Mouse (Mus musculus) hindbrain, embryonic 10.5 days (tissue): ENCODE measurements around the gene Babam2. TPM values are rescaled to one million over a fixed set of nuclear protein-coding genes. Genes with fewer than 3 reads are reported as not detected.
"Not testable (repeated sequence)": the region's sequence is repeated elsewhere in the genome, so short reads cannot be mapped to it uniquely, and the experiment has no call there.

Experiments used
- DNase-seq: peaks from one replicate; pipeline ENCODE4 v3.0.0-alpha.2; 2017; ENCODE audit warnings: low spot score
- H3K27ac ChIP-seq: fragments of 300-500 bp; sonication (generic); 2 replicates; pipeline ENCODE4 v1.5.1; 2016; ENCODE audit warnings: mild to moderate bottlenecking, moderate library complexity
- H3K27me3 ChIP-seq: fragments of 300-500 bp; sonication (generic); 2 replicates; pipeline ENCODE4 v1.6.1; 2016; ENCODE audit warnings: mild to moderate bottlenecking; ENCODE audit not compliant: poor library complexity, insufficient read depth, severe bottlenecking
- H3K36me3 ChIP-seq: fragments of 300-500 bp; sonication (generic); 2 replicates; pipeline ENCODE4 v1.6.1; 2016; ENCODE audit warnings: mild to moderate bottlenecking, moderate library complexity
- H3K4me1 ChIP-seq: fragments of 300-500 bp; sonication (generic); replicated peaks from 2 replicates; pipeline ENCODE4 v1.6.1; 2016; ENCODE audit warnings: mild to moderate bottlenecking
- H3K4me3 ChIP-seq: fragments of 300-500 bp; sonication (generic); 2 replicates; pipeline ENCODE4 v1.5.1; 2016; ENCODE audit warnings: mild to moderate bottlenecking, moderate library complexity
- H3K9me3 ChIP-seq: fragments of 300-500 bp; sonication (generic); 2 replicates; pipeline ENCODE4 v1.6.1; 2016; ENCODE audit warnings: mild to moderate bottlenecking, moderate library complexity
- WGBS: fragments of 180-500 bp; shearing (Covaris S2); methylation state at CpG from one replicate; pipeline ENCODE4 v1.1.7; 2016; 5-methylcytosine and 5-hydroxymethylcytosine counted together
- polyA plus RNA-seq: library from polyadenylated mRNA; unstranded; fragments of >200 nt; fragmentation: Nextera tagmentation; extraction: Ambion mirVana; gene quantifications from 2 replicates; pipeline ENCODE4 v1.2.1, GENCODE M21; 2016

The Babam2 gene
- polyA plus RNA-seq, 1 experiment from 2014 or later: 36.8 TPM

DNA sequence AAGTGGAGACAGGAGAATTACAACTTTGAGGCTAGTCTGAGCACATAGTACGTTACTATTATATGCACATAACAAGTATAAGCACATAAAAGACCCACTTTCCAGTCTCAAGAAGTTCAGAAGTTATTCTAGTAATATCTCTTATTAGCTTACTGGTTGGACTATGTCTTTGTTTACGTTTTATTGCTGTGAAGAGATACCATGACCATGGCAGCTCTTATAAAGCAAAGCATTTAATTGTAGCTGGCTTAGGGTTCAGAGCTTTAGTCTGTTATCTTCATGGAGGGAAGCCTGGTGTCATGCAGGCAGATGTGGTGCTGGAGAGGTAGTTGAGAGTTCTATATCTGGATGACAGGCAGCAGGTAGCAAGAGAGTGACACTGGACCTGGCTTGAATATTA is 68.3 kb downstream of the Babam2 start:
- H3K36me3 ChIP-seq: no peaks in the 10 kb centered on the region
- H3K4me3 ChIP-seq: no peak overlapping the region
- WGBS: 90% methylated on average over 2 of the region's 2 CpGs
- no peaks in the 10 kb centered on the region for H3K9me3 ChIP-seq
- H3K4me1 ChIP-seq: peaks cover 15% of the 10 kb centered on the region
- no peak for DNase-seq
- H3K27me3 ChIP-seq: no peaks in the 10 kb centered on the region
- H3K27ac ChIP-seq: no peak overlapping the region

DNA sequence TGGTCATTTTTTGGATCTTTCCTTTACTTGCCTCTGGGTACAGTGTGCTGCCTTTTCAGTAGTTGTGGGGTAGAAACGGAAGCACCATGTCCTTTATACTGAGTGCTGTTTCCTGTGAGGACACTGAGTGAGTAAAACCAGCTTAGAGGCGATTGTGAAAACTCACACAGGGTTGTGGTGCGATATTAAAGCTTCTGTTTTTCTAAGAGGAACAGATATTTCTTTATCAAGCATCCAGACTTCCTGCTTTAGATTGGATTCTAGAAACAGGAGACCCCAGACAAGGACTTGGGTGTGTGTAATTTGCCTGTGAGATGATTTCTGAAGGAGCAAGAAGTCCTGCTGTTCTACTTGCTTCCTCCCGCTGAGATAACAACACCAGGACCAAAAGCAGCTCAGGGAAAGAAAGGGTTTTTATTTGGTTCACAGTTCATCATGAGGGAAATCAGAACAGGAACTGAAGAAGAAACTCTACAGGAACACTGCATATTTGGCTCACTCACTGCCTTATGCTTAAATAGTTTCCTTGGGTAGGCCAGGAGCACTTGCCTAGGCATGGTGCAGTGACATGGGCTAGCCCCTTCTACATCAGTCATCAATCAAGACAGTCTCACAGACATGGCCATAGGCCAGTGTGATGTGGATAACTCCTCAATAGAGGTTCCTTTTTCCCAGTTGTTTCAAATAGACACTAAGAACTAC is 69.5 kb downstream of the Babam2 start:
- H3K27me3 ChIP-seq: no peaks in the 10 kb centered on the region
- H3K27ac ChIP-seq: no peak overlapping the region
- peaks cover 15% of the 10 kb centered on the region for H3K4me1 ChIP-seq
- no peak overlapping the region for H3K4me3 ChIP-seq
- DNase-seq: no peak
- H3K9me3 ChIP-seq: no peaks in the 10 kb centered on the region
- no peaks in the 10 kb centered on the region for H3K36me3 ChIP-seq
- 67% methylated on average over 4 of the region's 4 CpGs for WGBS

DNA sequence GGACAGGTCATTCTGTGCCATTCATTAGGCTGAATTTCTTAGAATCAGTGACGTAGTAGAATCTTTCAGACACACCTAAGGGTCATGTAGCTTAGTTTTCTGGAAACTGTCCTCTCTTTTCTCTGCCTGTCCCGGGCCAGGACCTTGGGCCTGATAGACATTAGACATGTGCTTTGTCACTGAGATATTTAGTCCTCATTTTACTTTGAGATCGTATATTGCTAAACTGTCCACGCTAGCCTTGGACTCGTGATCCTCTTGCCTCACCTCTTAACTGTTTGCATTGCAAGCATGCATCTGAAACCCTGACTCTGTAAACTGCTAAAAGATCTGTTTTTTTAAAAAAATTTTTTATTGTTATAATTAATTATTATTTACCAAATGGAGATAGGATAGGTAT is 74.0 kb downstream of the Babam2 start:
- Histone ChIP-seq H3K9me3 (0 out of 2 replicates have a peak, but pooled peaks cover 4% of the 10 kb centered on the region), H3K27ac (no peak overlapping the region), H3K27me3 (no peaks in the 10 kb centered on the region), H3K4me1 (peaks cover 15% of the 10 kb centered on the region), H3K4me3 (no peak overlapping the region), H3K36me3 (no peaks in the 10 kb centered on the region)
- no peak for DNase-seq
- WGBS: 90% methylated on average over 5 of the region's 5 CpGs

DNA sequence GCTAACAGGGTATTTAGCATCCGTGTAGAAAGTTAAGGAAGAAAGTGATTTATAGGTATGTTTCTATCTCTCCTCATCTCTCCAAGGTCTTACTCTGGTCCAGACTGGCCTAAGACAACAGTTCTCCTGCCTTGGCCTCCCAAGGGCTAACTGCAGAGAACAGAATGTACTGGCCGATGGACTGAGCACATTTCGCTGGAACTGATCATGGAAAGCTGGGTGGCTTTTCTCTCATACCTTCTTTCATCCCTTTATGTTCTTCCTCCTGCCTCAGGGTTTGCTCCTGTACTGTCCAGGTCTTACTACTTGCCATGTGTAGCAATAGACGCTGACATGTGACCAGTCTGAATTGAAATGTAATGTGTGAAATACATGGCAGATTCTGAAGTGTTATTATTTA is 74.4 kb downstream of the Babam2 start:
- Histone ChIP-seq H3K27ac (no peak overlapping the region), H3K4me1 (peaks cover 12% of the 10 kb centered on the region), H3K9me3 (0 out of 2 replicates have a peak, but pooled peaks cover 4% of the 10 kb centered on the region), H3K36me3 (no peaks in the 10 kb centered on the region), H3K27me3 (no peaks in the 10 kb centered on the region), H3K4me3 (no peak overlapping the region)
- 96% methylated on average over 4 of the region's 4 CpGs for WGBS
- DNase-seq: no peak

DNA sequence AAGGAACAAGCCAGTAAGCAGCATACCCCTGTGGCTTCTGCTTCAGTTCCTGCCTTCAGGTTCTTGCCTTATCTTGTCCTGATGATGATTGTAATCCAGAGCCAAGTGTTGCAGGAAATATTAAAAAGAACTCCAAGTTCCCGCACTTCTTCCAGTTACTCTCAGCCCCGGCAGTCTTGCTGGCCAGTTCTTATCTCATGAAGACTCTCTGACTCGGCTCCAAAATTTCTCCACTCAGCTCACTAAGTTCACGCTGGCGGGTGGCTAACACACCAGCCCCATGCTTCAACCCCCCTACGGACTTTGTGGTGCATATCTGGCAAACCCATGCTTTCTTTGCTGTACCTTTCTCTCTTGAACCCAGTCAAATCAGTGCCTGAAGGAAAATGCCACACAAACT is 77.5 kb downstream of the Babam2 start:
- H3K4me1 ChIP-seq: no peaks in the 10 kb centered on the region
- H3K9me3 ChIP-seq: 0 out of 2 replicates have a peak, but pooled peaks cover 4% of the 10 kb centered on the region
- H3K27ac ChIP-seq: no peak overlapping the region
- H3K36me3 ChIP-seq: no peaks in the 10 kb centered on the region
- no peak overlapping the region for H3K4me3 ChIP-seq
- DNase-seq: no peak
- WGBS: 95% methylated on average over 6 of the region's 6 CpGs
- no peaks in the 10 kb centered on the region for H3K27me3 ChIP-seq

DNA sequence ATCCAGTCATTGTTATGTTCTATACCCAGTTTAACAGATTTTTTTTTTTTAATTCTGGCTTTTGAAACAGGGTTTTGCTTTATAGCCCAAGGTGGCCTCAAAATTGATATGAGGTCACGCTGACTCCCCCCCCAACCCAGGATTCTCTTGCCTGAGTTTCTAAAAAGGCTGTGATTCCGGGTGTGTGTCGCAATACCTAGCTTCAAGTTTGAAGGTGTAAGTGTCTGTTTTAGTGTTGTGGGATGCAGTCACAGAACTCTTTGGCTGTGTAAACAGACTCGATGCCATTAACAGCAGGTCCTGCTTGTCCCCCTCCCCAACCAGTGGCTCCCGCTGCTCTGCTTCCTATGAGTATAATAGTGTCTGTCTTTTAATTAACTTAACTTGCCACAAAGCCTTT is 84.1 kb downstream of the Babam2 start:
- H3K4me3 ChIP-seq: no peak overlapping the region
- 79% methylated on average over 5 of the region's 5 CpGs for WGBS
- H3K4me1 ChIP-seq: peaks cover 6% of the 10 kb centered on the region; the same call in 1 of the 2 replicates

DNA sequence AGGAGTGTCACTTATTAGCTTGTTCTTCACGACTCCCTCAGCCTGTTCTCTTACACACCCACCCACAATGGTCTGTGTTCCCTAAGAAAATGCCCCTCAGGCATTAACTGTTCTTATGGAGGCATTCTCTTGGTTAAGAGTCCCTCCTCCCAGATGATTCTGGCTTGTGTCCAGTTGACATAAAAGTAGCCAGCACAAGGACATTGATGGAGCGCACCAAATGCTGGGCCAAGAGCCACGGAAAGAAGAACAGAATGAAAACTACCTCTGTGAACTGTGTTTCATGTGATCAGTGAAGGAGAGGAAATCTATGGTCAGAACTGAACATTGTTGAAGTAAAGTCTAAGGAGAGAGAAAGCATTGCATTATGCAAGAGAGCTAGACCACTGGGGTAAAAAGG is 89.7 kb downstream of the Babam2 start:
- 83% methylated on average over 3 of the region's 3 CpGs for WGBS
- Histone ChIP-seq H3K36me3 (no peaks in the 10 kb centered on the region), H3K9me3 (no peaks in the 10 kb centered on the region), H3K4me1 (peaks cover 6% of the 10 kb centered on the region; the same call in 1 of the 2 replicates), H3K27me3 (no peaks in the 10 kb centered on the region), H3K4me3 (no peak overlapping the region), H3K27ac (no peak overlapping the region)
- DNase-seq: no peak

More for the DNA sequence above, 84.1 kb downstream of the Babam2 start:
- no peaks in the 10 kb centered on the region for H3K36me3 ChIP-seq
- no peaks in the 10 kb centered on the region for H3K27me3 ChIP-seq
- DNase-seq: no peak
- H3K9me3 ChIP-seq: no peaks in the 10 kb centered on the region
- no peak overlapping the region for H3K27ac ChIP-seq

DNA sequence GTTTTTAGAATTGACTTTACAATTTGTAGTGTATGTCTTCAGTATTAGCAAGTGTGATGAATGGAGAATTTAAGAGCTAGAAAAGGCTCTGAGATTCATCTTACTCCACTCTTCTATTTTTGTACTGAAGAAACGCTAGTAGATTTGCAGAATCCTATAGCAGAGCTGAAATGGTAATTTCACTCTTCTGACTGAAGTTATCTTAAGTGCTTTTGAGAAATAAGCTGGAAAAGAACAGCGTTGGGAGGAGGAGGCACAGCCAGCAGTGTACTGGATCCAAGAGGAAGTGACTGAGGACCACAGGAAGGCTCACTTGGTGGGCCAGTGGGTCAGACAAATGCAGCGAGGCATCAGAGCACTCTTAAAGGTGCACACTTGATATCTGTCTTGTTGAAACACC is 90.1 kb downstream of the Babam2 start:
- DNase-seq: no peak
- H3K27me3 ChIP-seq: no peaks in the 10 kb centered on the region
- no peaks in the 10 kb centered on the region for H3K36me3 ChIP-seq
- H3K4me3 ChIP-seq: no peak overlapping the region
- no peak overlapping the region for H3K27ac ChIP-seq
- no peaks in the 10 kb centered on the region for H3K9me3 ChIP-seq
- 90% methylated on average over 3 of the region's 3 CpGs for WGBS
- peaks cover 6% of the 10 kb centered on the region; the same call in 1 of the 2 replicates for H3K4me1 ChIP-seq

DNA sequence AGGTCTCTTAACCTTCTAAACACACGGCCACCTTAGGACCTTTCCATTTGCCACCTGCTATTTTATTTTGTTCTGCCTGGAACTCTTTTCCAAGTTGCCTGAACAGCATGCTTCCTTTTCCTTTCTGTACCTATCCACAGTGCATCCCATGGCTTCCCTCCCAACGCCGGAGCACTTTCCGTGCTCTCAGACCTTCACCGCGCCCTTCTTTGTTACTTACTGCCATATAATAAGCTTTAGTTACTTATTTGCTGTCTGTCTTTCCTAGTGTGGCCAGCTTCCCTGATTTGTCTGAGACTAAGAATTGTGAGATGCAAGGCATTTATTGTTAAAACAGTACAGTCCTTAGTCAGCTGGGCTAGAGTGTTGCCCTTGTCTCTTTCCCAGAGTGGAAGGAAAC is 94.9 kb downstream of the Babam2 start:
- Histone ChIP-seq H3K4me3 (no peak overlapping the region), H3K27ac (no peak overlapping the region), H3K9me3 (no peaks in the 10 kb centered on the region), H3K27me3 (no peaks in the 10 kb centered on the region), H3K36me3 (no peaks in the 10 kb centered on the region), H3K4me1 (no peaks in the 10 kb centered on the region)
- DNase-seq: no peak
- WGBS: 91% methylated on average over 6 of the region's 6 CpGs

DNA sequence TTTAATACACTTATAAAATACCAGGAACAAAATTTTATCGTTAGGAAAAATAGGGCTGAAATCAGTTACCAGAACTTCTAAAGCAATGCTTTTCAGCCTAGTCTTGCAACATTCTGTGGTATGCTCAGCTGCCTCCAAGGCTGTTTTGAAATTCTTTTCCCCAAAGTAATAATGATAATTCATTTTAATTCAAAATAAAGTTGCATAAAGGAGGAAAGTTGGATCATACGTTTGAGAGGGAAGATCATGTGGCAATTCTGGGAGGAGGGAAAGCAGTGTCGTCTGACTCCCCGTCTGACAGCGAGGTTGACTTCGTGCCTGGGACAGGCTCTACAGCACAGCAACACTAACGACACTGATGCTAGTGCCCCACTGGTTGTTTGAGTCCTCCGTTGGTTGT is 95.4 kb downstream of the Babam2 start:
- Histone ChIP-seq H3K4me3 (no peak overlapping the region), H3K9me3 (no peaks in the 10 kb centered on the region)
- 84% methylated on average over 8 of the region's 8 CpGs for WGBS

DNA sequence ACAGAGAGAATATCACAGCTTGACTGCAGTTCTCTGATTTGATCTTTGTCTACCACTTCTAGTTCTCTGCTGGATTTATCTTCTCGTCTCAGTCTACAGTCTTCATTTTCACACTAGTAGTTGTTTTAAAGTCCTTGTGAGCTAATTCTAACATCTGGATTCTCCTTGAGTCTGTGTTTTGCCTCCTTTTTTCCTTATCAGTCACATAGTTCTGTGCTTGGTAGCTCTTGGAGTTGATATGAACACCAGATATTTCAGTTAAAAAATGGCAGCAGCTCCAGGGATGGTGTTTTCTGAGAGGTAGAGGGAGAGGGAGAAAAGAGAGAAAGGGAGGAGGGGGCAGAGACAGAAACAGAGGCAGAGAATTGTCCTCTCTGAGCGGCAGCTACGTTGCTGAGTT is 97.9 kb downstream of the Babam2 start:
- Histone ChIP-seq H3K27me3 (no peaks in the 10 kb centered on the region), H3K4me3 (no peak overlapping the region), H3K36me3 (no peaks in the 10 kb centered on the region), H3K4me1 (no peaks in the 10 kb centered on the region), H3K9me3 (no peaks in the 10 kb centered on the region), H3K27ac (no peak overlapping the region)
- WGBS: 81% methylated on average over 3 of the region's 3 CpGs
- DNase-seq: no peak

More for the DNA sequence above, 95.4 kb downstream of the Babam2 start:
- DNase-seq: no peak
- no peaks in the 10 kb centered on the region for H3K27me3 ChIP-seq
- no peaks in the 10 kb centered on the region for H3K36me3 ChIP-seq
- no peak overlapping the region for H3K27ac ChIP-seq
- H3K4me1 ChIP-seq: no peaks in the 10 kb centered on the region

DNA sequence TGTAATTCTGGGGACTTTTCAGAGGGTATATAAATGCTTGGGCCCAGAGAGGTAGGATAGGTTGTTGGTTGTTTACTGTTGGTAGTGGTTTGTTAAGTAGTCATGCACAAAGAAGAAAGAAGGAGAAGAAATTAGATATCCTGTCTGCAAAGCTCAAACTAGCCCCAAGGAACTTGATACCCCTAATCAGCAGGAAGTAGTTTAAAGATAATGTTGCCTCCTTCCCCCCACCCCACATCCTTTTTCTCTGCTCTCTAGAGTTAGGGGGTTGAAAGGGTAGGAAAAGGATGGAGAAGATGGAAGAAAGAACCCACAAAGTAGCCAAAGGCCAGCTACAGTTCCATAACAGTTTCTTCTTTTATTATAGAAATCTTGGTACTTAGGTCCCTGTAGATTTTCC is 99.5 kb downstream of the Babam2 start:
- no peaks in the 10 kb centered on the region for H3K9me3 ChIP-seq
- H3K27me3 ChIP-seq: no peaks in the 10 kb centered on the region
- no peak for DNase-seq
- H3K4me3 ChIP-seq: no peak overlapping the region
- no peaks in the 10 kb centered on the region for H3K36me3 ChIP-seq
- no peak overlapping the region for H3K27ac ChIP-seq
- no peaks in the 10 kb centered on the region for H3K4me1 ChIP-seq

DNA sequence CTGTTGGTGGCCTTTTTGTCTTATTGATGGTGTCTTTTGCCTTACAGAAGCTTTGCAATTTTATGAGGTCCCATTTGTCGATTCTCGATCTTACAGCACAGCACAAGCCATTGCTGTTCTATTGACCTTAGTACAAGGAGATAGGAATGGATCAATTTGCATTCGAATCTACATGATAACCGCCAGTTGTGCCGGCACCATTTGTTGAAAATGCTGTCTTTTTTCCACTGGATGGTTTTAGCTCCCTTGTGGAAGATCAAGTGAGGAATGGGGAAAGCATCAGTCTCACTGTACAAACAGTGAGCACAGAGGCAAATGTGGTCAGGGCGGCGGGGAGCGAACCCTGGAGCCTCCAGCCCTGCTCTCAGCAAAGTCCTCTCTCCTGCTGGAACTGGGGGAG is 106.7 kb downstream of the Babam2 start:
- H3K27ac ChIP-seq, H3K4me3 ChIP-seq, H3K9me3 ChIP-seq, H3K4me1 ChIP-seq, H3K27me3 ChIP-seq, H3K36me3 ChIP-seq, DNase-seq: not testable (repeated sequence)
- 87% methylated on average over 8 of the region's 8 CpGs for WGBS

DNA sequence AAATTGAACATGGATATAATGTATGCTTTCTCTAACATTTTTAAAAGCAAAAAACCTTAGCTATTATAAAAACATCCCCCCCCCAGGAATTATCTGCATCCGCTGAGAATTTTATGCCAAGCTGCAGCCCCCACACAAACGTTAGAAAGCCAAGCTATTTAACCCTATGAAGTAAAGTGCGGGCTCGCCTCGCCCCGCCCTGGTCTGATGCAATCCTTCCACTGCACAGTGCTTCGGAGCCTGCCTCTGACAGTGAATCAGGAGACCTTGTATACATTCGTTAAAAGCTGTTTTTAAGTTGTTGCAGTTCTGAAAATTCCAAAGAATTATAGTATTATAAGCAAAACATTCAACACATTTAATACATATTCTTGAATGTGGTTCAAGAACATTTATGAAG is 107.3 kb downstream of the Babam2 start:
- Histone ChIP-seq H3K36me3 (no peaks in the 10 kb centered on the region), H3K27ac (no peak overlapping the region)

More for the DNA sequence above, 107.3 kb downstream of the Babam2 start:
- H3K27me3 ChIP-seq: no peaks in the 10 kb centered on the region
- 69% methylated on average over 8 of the region's 8 CpGs for WGBS
- DNase-seq: no peak
- no peak overlapping the region for H3K4me3 ChIP-seq
- H3K9me3 ChIP-seq: no peaks in the 10 kb centered on the region
- peaks cover 3% of the 10 kb centered on the region for H3K4me1 ChIP-seq
